Mouse (Mus musculus): ENCODE measurements around the gene Tsen54.

Tsen54 gene

DNA sequence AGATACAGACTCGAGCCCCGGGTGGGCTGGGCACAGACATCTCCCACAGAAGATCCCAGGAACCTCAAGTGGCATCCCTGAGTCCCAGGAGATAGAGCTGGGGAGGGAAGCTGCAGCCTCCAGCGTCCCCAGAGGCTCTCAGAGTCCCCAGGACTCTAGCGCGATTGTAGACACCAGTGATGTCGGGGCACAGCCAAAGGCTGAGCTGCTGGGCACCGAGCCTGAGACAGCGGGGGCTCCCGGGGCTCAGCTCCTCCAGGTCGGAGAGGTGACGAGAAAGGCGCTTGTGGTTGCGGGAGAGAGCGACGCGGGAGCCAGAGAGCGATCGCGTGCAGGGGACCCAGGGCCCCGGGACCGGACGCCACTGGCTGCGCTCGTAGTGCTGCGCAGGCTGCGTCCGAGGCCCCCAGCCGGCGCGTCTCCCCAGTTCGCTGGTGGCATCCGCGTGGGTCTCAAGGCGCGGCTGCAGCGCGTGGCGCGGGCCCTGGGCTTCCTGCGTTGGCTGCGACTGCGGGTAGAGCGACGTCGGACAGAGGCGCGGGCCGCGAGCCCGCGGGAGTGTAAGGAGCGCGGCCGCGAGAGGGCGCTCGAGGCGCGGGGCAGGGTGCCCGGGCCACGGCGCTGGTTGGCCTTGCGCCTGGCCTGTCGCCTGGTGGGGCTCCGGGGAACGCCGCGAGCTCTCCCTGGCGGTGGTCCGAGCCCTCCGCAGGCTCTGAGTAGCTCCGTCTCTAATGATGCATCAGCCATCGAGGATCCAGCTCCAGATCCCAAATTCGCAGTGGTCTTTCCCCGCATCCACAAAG is 44.8 kb downstream of the Tsen54 start:
- peak; percentile 93 for DNase-seq (ENCODE audit: low spot score)

DNA sequence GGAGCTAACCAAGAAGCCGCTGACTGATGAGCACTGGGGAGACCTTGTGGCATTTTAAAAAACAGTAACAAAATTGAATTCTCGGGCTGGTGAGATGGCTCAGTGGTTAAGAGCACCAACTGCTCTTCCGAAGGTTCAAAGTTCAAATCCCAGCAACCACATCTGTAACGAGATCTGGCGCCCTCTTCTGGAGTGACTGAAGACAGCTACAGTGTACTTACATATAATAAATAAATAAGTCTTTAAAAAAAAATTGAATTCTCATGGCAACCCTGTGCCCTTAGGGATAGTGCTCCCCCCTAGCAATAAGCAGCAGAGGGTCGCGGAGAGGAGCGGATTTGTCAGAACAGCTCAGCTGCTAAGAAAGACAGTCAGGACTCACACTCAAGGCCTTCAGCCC is 49.4 kb downstream of the Tsen54 start:
- no peak for DNase-seq (ENCODE audit: low spot score)

DNA sequence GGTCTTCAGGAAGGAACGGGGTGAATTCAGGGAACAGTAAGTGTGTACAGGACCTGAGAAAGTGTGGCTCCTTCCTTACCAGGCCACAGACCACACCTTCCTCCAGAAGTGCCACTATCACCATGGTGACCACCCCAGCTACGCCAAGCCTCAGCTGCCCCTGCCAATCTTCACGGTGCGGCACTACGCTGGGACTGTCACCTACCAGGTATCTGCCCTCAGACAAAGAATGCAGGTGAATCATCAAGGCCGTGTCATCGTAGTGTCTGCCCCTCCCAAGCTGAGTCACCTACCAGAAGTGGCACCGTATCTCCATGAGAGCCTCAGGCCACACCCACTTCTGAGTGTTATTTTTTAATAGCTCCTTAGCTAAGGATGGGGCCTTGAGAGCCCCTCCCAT is 54.9 kb downstream of the Tsen54 start:
- DNase-seq (ENCODE audit: low spot score): no peak

- no peak for DNase-seq (ENCODE audit: low spot score)
These were observed 57.9 kb downstream of the Tsen54 start for GRCm38 (mm10) chr11:115872437-115872836.

All from urinary bladder, postnatal 25 days (tissue).